Mouse (Mus musculus) lung, embryonic 14.5 days (tissue): ENCODE data around the gene Tubgcp5. TPM values are rescaled to one million over a fixed set of nuclear protein-coding genes. Genes with fewer than 3 reads are reported as not detected.

Source experiments
- ATAC-seq: fragments of 200-750 bp; cut with Nextera tagmentation; 2 replicates; pipeline ENCODE4 v1.8.0; 2017; ENCODE audit warnings: mild to moderate bottlenecking, moderate TSS enrichment, moderate library complexity; ENCODE audit not compliant: insufficient read depth
- DNase-seq: peaks from one replicate; pipeline ENCODE4 v3.0.0-alpha.2; 2015
- H3K27ac ChIP-seq: fragments of 300-500 bp; sonication (generic); 2 replicates; pipeline ENCODE4 v1.5.1; 2014; ENCODE audit warnings: low read depth, mild to moderate bottlenecking, moderate library complexity
- H3K27me3 ChIP-seq: fragments of 300-500 bp; sonication (generic); 2 replicates; pipeline ENCODE4 v1.6.1; 2014; ENCODE audit warnings: low read length, control low read depth; ENCODE audit not compliant: insufficient read depth
- H3K36me3 ChIP-seq: fragments of 300-500 bp; sonication (generic); 2 replicates; pipeline ENCODE4 v1.6.1; 2014; ENCODE audit warnings: control low read depth; ENCODE audit not compliant: insufficient read depth
- H3K4me1 ChIP-seq: fragments of 300-500 bp; sonication (generic); 2 replicates; pipeline ENCODE4 v1.6.1; 2014; ENCODE audit warnings: antibody characterized with exemption, control low read depth; ENCODE audit not compliant: insufficient read depth
- H3K4me2 ChIP-seq: fragments of 300-500 bp; sonication (generic); 2 replicates; pipeline ENCODE4 v1.6.1; 2014; ENCODE audit warnings: mild to moderate bottlenecking
- H3K4me3 ChIP-seq: fragments of 300-500 bp; sonication (generic); 2 replicates; pipeline ENCODE4 v1.5.1; 2014; ENCODE audit warnings: low read depth, low read length
- H3K9ac ChIP-seq: fragments of 300-500 bp; sonication (generic); 2 replicates; pipeline ENCODE4 v1.6.1; 2014
- H3K9me3 ChIP-seq: fragments of 300-500 bp; sonication (generic); 2 replicates; pipeline ENCODE4 v1.6.1; 2016; ENCODE audit warnings: low read depth, low read length, control low read depth
- CTCF ChIP-seq: IDR thresholded peaks from 2 replicates; pipeline ENCODE4 v1.5.1; 2016; ENCODE audit warnings: antibody characterized with exemption, low read depth
- WGBS: fragments of 180-500 bp; shearing (Covaris S2); extraction: QIAGEN DNeasy Blood & Tissue Kit; methylation state at CpG from one replicate; pipeline ENCODE4 v1.1.7; 2014; 5-methylcytosine and 5-hydroxymethylcytosine counted together
- polyA plus RNA-seq: library from polyadenylated mRNA; unstranded; fragments of >200 nt; fragmentation: Nextera tagmentation; extraction: Ambion mirVana; gene quantifications from 2 replicates; pipeline ENCODE4 v1.2.1, GENCODE M21; 2014

Gene Tubgcp5
- polyA plus RNA-seq, 1 experiment from 2014 or later: 30.9 TPM

GRCm38 (mm10) chr7:55852787-55853186 lies 58.8 kb downstream of the Tubgcp5 start:
- DNase-seq: no peak
- Histone ChIP-seq H3K4me2 (no peak overlapping the region), H3K4me1 (no peaks in the 10 kb centered on the region), H3K36me3 (no peaks in the 10 kb centered on the region; the same call in 1 of the 2 replicates), H3K27me3 (no peaks in the 10 kb centered on the region), H3K4me3 (no peak overlapping the region), H3K9ac (no peak overlapping the region), H3K9me3 (no peaks in the 10 kb centered on the region), H3K27ac (no peak overlapping the region)
- 81% methylated on average over 3 of the region's 3 CpGs for WGBS
- ATAC-seq: no peak
- no peak for TF ChIP-seq CTCF

DNA sequence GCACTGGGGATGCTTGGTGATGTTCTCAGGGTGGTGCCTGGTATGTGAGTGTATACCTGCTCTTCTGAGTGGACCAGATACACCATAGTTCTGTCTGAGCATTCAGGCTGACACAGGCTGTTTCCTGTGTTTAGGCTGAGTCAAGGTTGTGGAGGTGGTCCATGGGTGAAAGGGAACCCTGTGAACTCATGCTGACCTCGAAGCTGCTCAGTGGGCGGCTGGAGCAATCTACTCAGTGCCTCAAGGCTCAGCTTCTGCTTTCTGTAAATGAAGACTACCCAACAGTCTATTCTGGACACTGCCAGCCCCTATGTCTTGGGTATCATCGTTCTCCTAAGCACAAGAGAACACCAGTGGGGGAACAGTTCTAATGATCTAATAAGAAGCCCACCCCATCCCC lies 61.6 kb downstream of the Tubgcp5 start:
- DNase-seq (no peak), ATAC-seq (no peak)
- Histone ChIP-seq H3K36me3 (no peaks in the 10 kb centered on the region; the same call in 1 of the 2 replicates), H3K9me3 (no peaks in the 10 kb centered on the region), H3K4me3 (no peak overlapping the region), H3K4me1 (no peaks in the 10 kb centered on the region), H3K27me3 (no peaks in the 10 kb centered on the region), H3K4me2 (no peak overlapping the region), H3K27ac (no peak overlapping the region), H3K9ac (no peak overlapping the region)
- no peak for TF ChIP-seq CTCF
- WGBS: 83% methylated on average over 3 of the region's 3 CpGs

- no peak for TF ChIP-seq CTCF
- Histone ChIP-seq H3K27me3 (no peaks in the 10 kb centered on the region), H3K4me1 (no peaks in the 10 kb centered on the region), H3K9ac (no peak overlapping the region), H3K4me2 (no peak overlapping the region), H3K27ac (no peak overlapping the region), H3K36me3 (no peaks in the 10 kb centered on the region; the same call in 1 of the 2 replicates), H3K4me3 (no peak overlapping the region), H3K9me3 (no peaks in the 10 kb centered on the region)
- WGBS: 97% methylated on average over 4 of the region's 4 CpGs
- DNase-seq (no peak), ATAC-seq (no peak)
Observed at GRCm38 (mm10) chr7:55856741-55857140, 62.8 kb downstream of the Tubgcp5 start.

DNA sequence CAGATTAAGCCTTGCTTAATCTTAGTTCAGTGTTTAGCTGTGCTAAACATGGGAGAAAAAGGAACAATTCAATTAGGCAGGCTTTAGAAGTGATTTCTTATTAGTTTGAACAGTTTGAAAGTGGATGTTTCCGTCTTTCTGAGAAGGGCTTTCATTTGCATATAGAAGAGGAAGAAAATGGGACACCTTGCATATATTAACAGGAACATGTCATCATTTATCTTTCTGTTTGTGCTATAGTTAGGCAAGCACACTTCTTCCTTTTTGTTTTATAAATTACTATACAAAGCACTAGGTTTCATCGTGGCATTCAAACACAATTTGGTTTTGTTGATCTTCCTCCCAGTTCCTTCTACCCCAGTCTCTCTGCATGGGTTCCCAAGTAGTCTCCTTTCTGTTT lies 63.8 kb downstream of the Tubgcp5 start:
- ATAC-seq (no peak), DNase-seq (no peak)
- Histone ChIP-seq H3K27me3 (no peaks in the 10 kb centered on the region), H3K4me3 (no peak overlapping the region), H3K36me3 (no peaks in the 10 kb centered on the region; the same call in 1 of the 2 replicates), H3K4me1 (no peaks in the 10 kb centered on the region), H3K9me3 (no peaks in the 10 kb centered on the region), H3K27ac (no peak overlapping the region), H3K9ac (no peak overlapping the region), H3K4me2 (no peak overlapping the region)
- TF ChIP-seq CTCF: no peak
- WGBS: 71% methylated on average over 2 of the region's 2 CpGs

DNA sequence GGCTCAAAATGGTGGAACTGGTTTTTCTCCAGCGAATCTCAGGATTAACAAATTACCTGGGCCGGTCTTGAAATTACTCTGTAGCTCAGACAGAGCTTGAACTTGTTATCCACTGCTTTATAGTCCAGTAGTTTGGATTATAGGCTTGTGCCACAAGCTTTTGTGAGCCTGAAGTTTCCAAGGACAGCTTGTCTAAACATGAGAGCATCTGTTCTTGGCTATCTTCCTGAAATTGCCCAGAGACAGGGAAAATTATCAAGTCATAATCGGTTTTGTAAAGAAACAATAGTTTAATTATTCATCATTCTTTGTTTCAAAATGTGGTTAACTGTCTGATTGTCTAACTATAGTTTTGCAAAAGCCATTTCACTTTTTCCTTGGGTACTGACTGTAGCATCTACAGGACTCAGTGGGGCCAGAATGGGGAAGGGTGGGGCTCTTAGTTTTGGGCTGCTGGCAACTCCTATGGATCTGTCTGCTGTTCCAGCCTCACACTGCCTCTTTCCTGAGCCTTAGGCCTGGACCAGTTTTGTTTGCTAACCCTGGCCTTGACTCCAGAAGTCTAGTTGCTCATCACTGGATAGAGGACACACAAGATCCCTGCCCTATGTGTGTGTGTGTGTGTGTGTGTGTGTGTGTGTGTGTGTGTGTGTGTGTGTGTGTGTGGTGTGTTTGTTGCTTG lies 65.0 kb downstream of the Tubgcp5 start:
- H3K4me2 ChIP-seq: no peak overlapping the region
- WGBS: 75% methylated on average over 3 of the region's 3 CpGs
- TF ChIP-seq CTCF: no peak
- H3K9ac ChIP-seq: no peak overlapping the region
- no peak for ATAC-seq
- no peaks in the 10 kb centered on the region for H3K4me1 ChIP-seq
- H3K27me3 ChIP-seq: no peaks in the 10 kb centered on the region
- H3K4me3 ChIP-seq: no peak overlapping the region
- H3K36me3 ChIP-seq: no peaks in the 10 kb centered on the region; the same call in 1 of the 2 replicates
- no peak overlapping the region for H3K27ac ChIP-seq
- no peaks in the 10 kb centered on the region for H3K9me3 ChIP-seq
- DNase-seq: no peak

DNA sequence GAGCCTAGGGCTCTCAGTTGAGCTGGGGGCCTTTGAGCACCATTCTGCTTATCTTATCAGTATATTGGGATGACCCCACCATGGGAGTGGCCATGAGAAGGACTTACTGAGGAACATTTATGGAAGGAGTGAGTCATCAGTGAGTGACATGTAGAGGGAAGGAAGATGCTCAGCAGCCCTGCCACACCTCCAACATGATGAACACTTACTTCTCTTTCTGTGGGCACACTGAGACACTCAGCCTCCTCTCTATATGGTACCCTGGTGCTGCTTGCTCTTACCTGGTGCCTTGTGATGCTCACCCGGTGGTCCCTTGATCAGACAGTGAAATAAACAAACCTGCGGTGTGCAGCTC lies 65.5 kb downstream of the Tubgcp5 start:
- TF ChIP-seq CTCF: no peak
- Histone ChIP-seq H3K27ac (no peak overlapping the region), H3K4me1 (no peaks in the 10 kb centered on the region), H3K4me3 (no peak overlapping the region), H3K36me3 (no peaks in the 10 kb centered on the region; the same call in 1 of the 2 replicates), H3K9ac (no peak overlapping the region), H3K9me3 (no peaks in the 10 kb centered on the region), H3K4me2 (no peak overlapping the region), H3K27me3 (no peaks in the 10 kb centered on the region)
- ATAC-seq (no peak), DNase-seq (no peak)
- WGBS: 75% methylated on average over 2 of the region's 2 CpGs

GRCm38 (mm10) chr7:55859956-55860355 lies 66.0 kb downstream of the Tubgcp5 start:
- WGBS: 83% methylated on average over 6 of the region's 6 CpGs
- no peak for DNase-seq
- Histone ChIP-seq H3K27ac (no peak overlapping the region), H3K4me1 (no peaks in the 10 kb centered on the region), H3K36me3 (no peaks in the 10 kb centered on the region; the same call in 1 of the 2 replicates), H3K4me2 (no peak overlapping the region), H3K27me3 (no peaks in the 10 kb centered on the region), H3K9ac (no peak overlapping the region), H3K4me3 (no peak overlapping the region), H3K9me3 (no peaks in the 10 kb centered on the region)
- no peak for ATAC-seq
- no peak for TF ChIP-seq CTCF
